Mouse (Mus musculus): ENCODE measurements around the gene Fxyd6.

Fxyd6 gene

GRCm38 (mm10) chr9:45411803-45412202 lies 41.8 kb downstream of the Fxyd6 start:
- DNase-seq (ENCODE audit: low read depth, low spot score), result no peak

- no peak for DNase-seq (ENCODE audit: low read depth, low spot score)
Measured at GRCm38 (mm10) chr9:45412287-45412686, 42.3 kb downstream of the Fxyd6 start.

- no peak for DNase-seq (ENCODE audit: low read depth, low spot score)
Measured at GRCm38 (mm10) chr9:45412700-45413477, 42.9 kb downstream of the Fxyd6 start.

- no peak for DNase-seq (ENCODE audit: low read depth, low spot score)
Measured at GRCm38 (mm10) chr9:45413478-45414140, 43.6 kb downstream of the Fxyd6 start.

GRCm38 (mm10) chr9:45415912-45416311 lies 45.9 kb downstream of the Fxyd6 start:
- DNase-seq (ENCODE audit: low read depth, low spot score), result no peak

GRCm38 (mm10) chr9:45417245-45417644 lies 47.3 kb downstream of the Fxyd6 start:
- DNase-seq (ENCODE audit: low read depth, low spot score), result no peak

GRCm38 (mm10) chr9:45418252-45418651 lies 48.3 kb downstream of the Fxyd6 start:
- DNase-seq (ENCODE audit: low read depth, low spot score), result no peak

- no peak for DNase-seq (ENCODE audit: low read depth, low spot score)
Measured at GRCm38 (mm10) chr9:45421209-45421608, 51.2 kb downstream of the Fxyd6 start.

GRCm38 (mm10) chr9:45422761-45423298 lies 52.8 kb downstream of the Fxyd6 start:
- DNase-seq (ENCODE audit: low read depth, low spot score), result no peak

GRCm38 (mm10) chr9:45426456-45426855 lies 56.5 kb downstream of the Fxyd6 start, which contains the start of gene Dscaml1:
Gene Dscaml1, plus strand, starts transcription at chr9:45426628.
- DNase-seq (ENCODE audit: low read depth, low spot score), result no peak

- no peak for DNase-seq (ENCODE audit: low read depth, low spot score)
Measured at GRCm38 (mm10) chr9:45429392-45429791, 59.4 kb downstream of the Fxyd6 start.

GRCm38 (mm10) chr9:45429951-45430697 lies 60.1 kb downstream of the Fxyd6 start:
- DNase-seq (ENCODE audit: low read depth, low spot score), result no peak

- DNase-seq (ENCODE audit: low read depth, low spot score), result no peak
Measured at GRCm38 (mm10) chr9:45430698-45430959, 60.6 kb downstream of the Fxyd6 start.

GRCm38 (mm10) chr9:45431150-45431549 lies 61.2 kb downstream of the Fxyd6 start:
- DNase-seq (ENCODE audit: low read depth, low spot score), result no peak

GRCm38 (mm10) chr9:45432639-45433038 lies 62.7 kb downstream of the Fxyd6 start:
- no peak for DNase-seq (ENCODE audit: low read depth, low spot score)

GRCm38 (mm10) chr9:45433119-45433518 lies 63.1 kb downstream of the Fxyd6 start:
- DNase-seq (ENCODE audit: low read depth, low spot score), result no peak

GRCm38 (mm10) chr9:45434171-45434570 lies 64.2 kb downstream of the Fxyd6 start:
- DNase-seq (ENCODE audit: low read depth, low spot score), result no peak

- DNase-seq (ENCODE audit: low read depth, low spot score), result no peak
Measured at GRCm38 (mm10) chr9:45439025-45439424, 69.0 kb downstream of the Fxyd6 start.

GRCm38 (mm10) chr9:45440083-45440784 lies 70.2 kb downstream of the Fxyd6 start:
- DNase-seq (ENCODE audit: low read depth, low spot score), result no peak

GRCm38 (mm10) chr9:45444251-45444798 lies 74.3 kb downstream of the Fxyd6 start:
- no peak for DNase-seq (ENCODE audit: low read depth, low spot score)

Measured in brain, embryonic 18.5 days (tissue).